Mouse (Mus musculus) erythroblast, embryonic 14.5 days (primary cell): ENCODE measurements around the gene Alk.

Experiments used
- GATA1 ChIP-seq: IDR thresholded peaks from 2 replicates; pipeline ENCODE4 v1.6.1; 2012; ENCODE audit warnings: low read length, inconsistent platforms, mixed read lengths
- TAL1 ChIP-seq: IDR thresholded peaks from 3 replicates; pipeline ENCODE4 v1.6.1; 2012; ENCODE audit warnings: low read length, inconsistent platforms, mixed read lengths

- no peak for TF ChIP-seq GATA1
- no peak for TF ChIP-seq TAL1
Observed at GRCm38 (mm10) chr17:72368991-72369390, 235.4 kb downstream of the Alk start.
